ENCODE assay signal across 14 mouse cellular contexts in the genomic region with DNA sequence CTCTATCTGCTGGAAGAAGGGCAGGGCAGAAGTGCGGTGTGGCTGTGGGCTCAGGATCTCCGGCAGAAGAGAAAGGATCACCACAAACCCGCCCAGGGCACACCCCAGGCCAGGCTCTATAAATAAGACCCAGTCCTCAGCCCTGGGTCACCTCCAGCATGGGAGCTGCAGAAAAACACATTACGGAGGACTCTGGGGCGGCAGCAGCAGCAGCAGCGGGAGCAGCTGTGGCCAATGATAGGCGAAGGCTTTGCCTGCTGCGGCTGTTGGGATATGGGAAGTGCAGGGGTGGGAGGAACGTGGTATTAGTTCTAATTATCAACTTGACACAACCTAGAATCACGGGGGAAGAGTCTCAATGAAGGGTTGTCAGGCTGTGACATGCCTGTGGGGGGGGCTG. TPM values are rescaled to one million over a fixed set of nuclear protein-coding genes. Genes with fewer than 3 reads are reported as not detected.
A peak's percentile ranks its signal among the peaks of the same experiment; 100 is the strongest.
DNase-seq lines count a peak whose midpoint lies in the region; ATAC-seq and TF ChIP-seq lines count a peak whose summit lies in the region.
"Had no signal": no experiment of that assay in that cellular context is flagged by ENCODE, and none has a peak within 500 bp of the region (broad histone marks: within the 10 kb centered on the region; RNA-seq: fewer than 3 reads in every experiment).

No protein-coding gene starts in this region.

- H3K4me1 ChIP-seq in ES-E14 (ENCODE audit: control insufficient read depth in 2 of 2, insufficient read depth in 2 of 2, low read length in 2 of 2, poor library complexity in 1 of 2) = peaks cover 13 to 14% of the 10 kb centered on the region in 2 experiments
- H3K4me1 ChIP-seq in forebrain, embryonic 15.5 days = 0 out of 2 replicates have a peak, but pooled peaks cover 11% of the 10 kb centered on the region
- H3K4me1 ChIP-seq in hindbrain, postnatal 0 days (ENCODE audit: insufficient read depth, low read length) = 0 out of 2 replicates have a peak, but pooled peaks cover 11% of the 10 kb centered on the region
- no peaks in the 10 kb centered on the region for H3K4me1 ChIP-seq in liver, postnatal 0 days (ENCODE audit: insufficient read depth)

- ATAC-seq in forebrain, embryonic 15.5 days (replicated peaks) = peak; percentile 63
- peak; percentile 44 for ATAC-seq in hindbrain, postnatal 0 days
- ATAC-seq in liver, postnatal 0 days = no peak

- peak overlapping the region; percentile 32 for H3K4me2 ChIP-seq in forebrain, embryonic 15.5 days (replicated peaks)
- H3K4me2 ChIP-seq in hindbrain, postnatal 0 days (ENCODE audit: low read depth, low read length) = peak overlapping the region; percentile 33
- no peak overlapping the region for H3K4me2 ChIP-seq in liver, postnatal 0 days (ENCODE audit: low read depth, low read length)
- H3K4me2 ChIP-seq: liver, embryonic 13.5 days had no signal

- peak; percentile 81 for DNase-seq in gastrocnemius, adult 2 months
- no peak for DNase-seq in gastrocnemius, postnatal 4 days (ENCODE audit: low spot score in 2 of 2)
- no peak for DNase-seq in ES-E14 (ENCODE audit: low read depth, low spot score)
- peak; percentile 63 for DNase-seq in hindbrain, postnatal 0 days (ENCODE audit: low spot score)
- DNase-seq in lung, postnatal 4 days = no peak
- no peak for DNase-seq in liver, postnatal 0 days
- no peak for DNase-seq in kidney, adult 11 months
- DNase-seq: cerebellum, adult 9-10 months; layer of hippocampus, postnatal 36 days; liver, embryonic 13.5 days; spleen, adult 18-20 months; thymus, postnatal 25 days had no signal

- H3K36me3 ChIP-seq in ES-E14 (ENCODE audit: control insufficient read depth, insufficient read depth, low read length, poor library complexity, severe bottlenecking) = no peaks in the 10 kb centered on the region
- H3K36me3 ChIP-seq in forebrain, embryonic 15.5 days = peaks cover 8% of the 10 kb centered on the region
- H3K36me3 ChIP-seq in hindbrain, postnatal 0 days (ENCODE audit: insufficient read depth, low read length) = no peaks in the 10 kb centered on the region
- H3K36me3 ChIP-seq in liver, postnatal 0 days (replicated peaks; ENCODE audit: insufficient read depth, low read length) = no peaks in the 10 kb centered on the region
- H3K36me3 ChIP-seq: liver, embryonic 13.5 days had no signal

- no peaks in the 10 kb centered on the region for H3K27me3 ChIP-seq in forebrain, embryonic 15.5 days
- H3K27me3 ChIP-seq in hindbrain, postnatal 0 days (ENCODE audit: insufficient read depth, low read length) = no peaks in the 10 kb centered on the region
- H3K27me3 ChIP-seq in liver, postnatal 0 days (ENCODE audit: insufficient read depth, low read length) = peaks cover 6% of the 10 kb centered on the region; the same call in 1 of the 2 replicates

- no peak for TF ChIP-seq CTCF in gastrocnemius, adult 2 months (IDR thresholded peaks at IDR 0.05)
- no peak; the same call in 1 of the 2 replicates for TF ChIP-seq CTCF in hindbrain, postnatal 0 days (IDR thresholded peaks at IDR 0.05; ENCODE audit: low read depth)
- no peak for TF ChIP-seq CTCF in liver, postnatal 0 days (IDR thresholded peaks at IDR 0.05; ENCODE audit: low read depth)

- peak overlapping the region; percentile 98 for H3K27ac ChIP-seq in gastrocnemius, adult 2 months
- H3K27ac ChIP-seq in ES-E14 (ENCODE audit: insufficient read depth, low read depth, low read length, poor library complexity, severe bottlenecking) = no peak overlapping the region
- no peak overlapping the region for H3K27ac ChIP-seq in forebrain, embryonic 15.5 days (replicated peaks)
- peak overlapping the region; percentile 56; the same call in 1 of the 2 replicates for H3K27ac ChIP-seq in hindbrain, postnatal 0 days
- no peak overlapping the region for H3K27ac ChIP-seq in liver, postnatal 0 days (ENCODE audit: low read depth)
- H3K27ac ChIP-seq: liver, embryonic 13.5 days had no signal

- no peak for TF ChIP-seq EP300 in liver, postnatal 0 days (IDR thresholded peaks at IDR 0.05; ENCODE audit: low read depth)

- in situ Hi-C loops in ES-E14 (cut with MboI; ENCODE audit: low sequenced_read_pairs in 2 of 2, unreplicated experiment in 2 of 2) = no loop called here

- intact Hi-C loops in gastrocnemius, adult 2 months (cut with DNase I) = loop anchor here (5.0 to 10.0 kb wide), 2 partner anchors 37 to 135 kb away; a partner anchor contains a TSS

- peak overlapping the region; percentile 77 for H3K4me3 ChIP-seq in gastrocnemius, adult 2 months
- peak overlapping the region; percentile 22 to 29; a peak in 3 of 4 replicates for H3K4me3 ChIP-seq in ES-E14 (ENCODE audit: insufficient read depth in 1 of 2, low read depth in 1 of 2, low read length in 2 of 2, poor library complexity in 1 of 2, severe bottlenecking in 1 of 2)
- H3K4me3 ChIP-seq in forebrain, embryonic 15.5 days = peak overlapping the region; percentile 12; the same call in 1 of the 2 replicates
- no peak overlapping the region; the same call in 1 of the 2 replicates for H3K4me3 ChIP-seq in hindbrain, postnatal 0 days (ENCODE audit: low read length)
- no peak overlapping the region for H3K4me3 ChIP-seq in liver, postnatal 0 days (ENCODE audit: low read depth, low read length)
- H3K4me3 ChIP-seq: liver, embryonic 13.5 days had no signal

- H3K9ac ChIP-seq in ES-E14 (ENCODE audit: insufficient read depth, low read depth, low read length, poor library complexity, severe bottlenecking) = peak overlapping the region; percentile 29; the same call in 1 of the 2 replicates
- H3K9ac ChIP-seq in forebrain, embryonic 15.5 days (replicated peaks) = no peak overlapping the region
- H3K9ac ChIP-seq in hindbrain, postnatal 0 days (replicated peaks; ENCODE audit: low read length) = peak overlapping the region; percentile 33; the same call in 1 of the 2 replicates
- no peak overlapping the region for H3K9ac ChIP-seq in liver, postnatal 0 days (replicated peaks)
- H3K9ac ChIP-seq: liver, embryonic 13.5 days had no signal

- WGBS in forebrain, embryonic 15.5 days = 30% methylated on average over 10 of the region's 10 CpGs
- WGBS in hindbrain, postnatal 0 days = 31% methylated on average over 10 of the region's 10 CpGs
- WGBS in liver, postnatal 0 days (ENCODE audit: insufficient replicate concordance) = 36% methylated on average over 10 of the region's 10 CpGs

- no peaks in the 10 kb centered on the region for H3K9me3 ChIP-seq in ES-E14 (ENCODE audit: control insufficient read depth, insufficient read depth, low read depth, low read length)
- H3K9me3 ChIP-seq in forebrain, embryonic 15.5 days = no peaks in the 10 kb centered on the region
- no peaks in the 10 kb centered on the region for H3K9me3 ChIP-seq in hindbrain, postnatal 0 days (ENCODE audit: low read length)
- H3K9me3 ChIP-seq in liver, postnatal 0 days (ENCODE audit: low read length) = no peaks in the 10 kb centered on the region
- H3K9me3 ChIP-seq: liver, embryonic 13.5 days had no signal

TF ChIP-seq in ES-E14, 5 proteins besides CTCF, POLR2A, EP300 and RAD21:
- TF ChIP-seq CHD2 (IDR thresholded peaks at IDR 0.05; ENCODE audit: low read depth, low read length) = no peak
- 0 out of 2 replicates have a peak, but pooled peaks have one; percentile 34 for TF ChIP-seq ZNF384 (IDR thresholded peaks at IDR 0.05; ENCODE audit: low read depth, low read length)

RNA-seq across cellular contexts. Expression of a gene that starts 13.0 kb away (rescaled TPM):
- 100 to 1,000 TPM in 1 of 2 experiments, 10 to 100 TPM in 1; 73.8 to 106 TPM for total RNA-seq in gastrocnemius, adult 2 months (2021)
- total RNA-seq in gastrocnemius, postnatal 4 days (2021) = 10 to 100 TPM; 19.6 to 21.6 TPM
- total RNA-seq in ES-E14 (2012; rRNA removed) = 23.4 and 29.8 TPM in 2 replicates
- polyA plus RNA-seq in forebrain, embryonic 15.5 days (2015; fragmentation: Nextera tagmentation; extraction: Ambion mirVana) = 11.4 and 12.3 TPM in 2 replicates
- 26.5 and 33.2 TPM in 2 replicates for total RNA-seq in hindbrain, postnatal 0 days (2014; rRNA removed)
- polyA plus RNA-seq in hindbrain, postnatal 0 days (2015; fragmentation: Nextera tagmentation; extraction: Ambion mirVana) = 14.9 and 15.1 TPM in 2 replicates
- 15.1 and 16.9 TPM in 2 replicates for polyA plus RNA-seq in liver, postnatal 0 days (2015; fragmentation: Nextera tagmentation; extraction: Ambion mirVana)

RNA-seq across cellular contexts. Expression of a gene that starts 21.1 kb away (rescaled TPM):
- total RNA-seq in gastrocnemius, adult 2 months (2021) = not detected
- not detected for total RNA-seq in gastrocnemius, postnatal 4 days (2021)
- total RNA-seq in ES-E14 (2012; rRNA removed) = 1.1 and 3.1 TPM in 2 replicates
- polyA plus RNA-seq in forebrain, embryonic 15.5 days (2015; fragmentation: Nextera tagmentation; extraction: Ambion mirVana) = 111 and 112 TPM in 2 replicates
- total RNA-seq in hindbrain, postnatal 0 days (2014; rRNA removed) = 132 and 149 TPM in 2 replicates
- 120 and 123 TPM in 2 replicates for polyA plus RNA-seq in hindbrain, postnatal 0 days (2015; fragmentation: Nextera tagmentation; extraction: Ambion mirVana)
- not detected in 2 replicates for polyA plus RNA-seq in liver, postnatal 0 days (2015; fragmentation: Nextera tagmentation; extraction: Ambion mirVana)
- total RNA-seq: CH12.LX had no signal

RNA-seq across cellular contexts. Expression of a gene that starts 32.7 kb away (rescaled TPM):
- not detected for total RNA-seq in gastrocnemius, adult 2 months (2021)
- total RNA-seq in gastrocnemius, postnatal 4 days (2021) = not detected
- 4.4 and 5.7 TPM in 2 replicates for total RNA-seq in ES-E14 (2012; rRNA removed)
- not detected in 2 replicates for polyA plus RNA-seq in forebrain, embryonic 15.5 days (2015; fragmentation: Nextera tagmentation; extraction: Ambion mirVana)
- 0.73 and 2.1 TPM in 2 replicates for total RNA-seq in hindbrain, postnatal 0 days (2014; rRNA removed)
- 1.0 TPM in 2 replicates for polyA plus RNA-seq in hindbrain, postnatal 0 days (2015; fragmentation: Nextera tagmentation; extraction: Ambion mirVana)
- not detected in 2 replicates for polyA plus RNA-seq in liver, postnatal 0 days (2015; fragmentation: Nextera tagmentation; extraction: Ambion mirVana)
- total RNA-seq: CH12.LX; layer of hippocampus, postnatal 36 days had no signal
- polyA plus RNA-seq: liver, embryonic 13.5 days had no signal

RNA-seq across cellular contexts. Expression of a gene that starts 34.9 kb away (rescaled TPM):
- 10 to 100 TPM; 32.4 to 38.2 TPM for total RNA-seq in gastrocnemius, adult 2 months (2021)
- 10 to 100 TPM; 31.3 to 33.8 TPM for total RNA-seq in gastrocnemius, postnatal 4 days (2021)
- 31.5 and 42.0 TPM in 2 replicates for total RNA-seq in ES-E14 (2012; rRNA removed)
- polyA plus RNA-seq in forebrain, embryonic 15.5 days (2015; fragmentation: Nextera tagmentation; extraction: Ambion mirVana) = 75.4 and 79.1 TPM in 2 replicates
- total RNA-seq in hindbrain, postnatal 0 days (2014; rRNA removed) = 22.9 and 29.5 TPM in 2 replicates
- 59.6 and 60.5 TPM in 2 replicates for polyA plus RNA-seq in hindbrain, postnatal 0 days (2015; fragmentation: Nextera tagmentation; extraction: Ambion mirVana)
- polyA plus RNA-seq in liver, postnatal 0 days (2015; fragmentation: Nextera tagmentation; extraction: Ambion mirVana) = 42.6 and 50.4 TPM in 2 replicates

RNA-seq across cellular contexts. Expression of a gene that starts 47.2 kb away (rescaled TPM):
- total RNA-seq in gastrocnemius, adult 2 months (2021) = not detected
- under 1 TPM; 0.07 to 0.54 TPM for total RNA-seq in gastrocnemius, postnatal 4 days (2021)
- 0.90 and 1.1 TPM in 2 replicates for total RNA-seq in ES-E14 (2012; rRNA removed)
- polyA plus RNA-seq in forebrain, embryonic 15.5 days (2015; fragmentation: Nextera tagmentation; extraction: Ambion mirVana) = not detected in 2 replicates
- 0.05 TPM in 1 of 2 replicates, not detected in the other for total RNA-seq in hindbrain, postnatal 0 days (2014; rRNA removed)
- not detected in 2 replicates for polyA plus RNA-seq in hindbrain, postnatal 0 days (2015; fragmentation: Nextera tagmentation; extraction: Ambion mirVana)
- 25.1 and 27.5 TPM in 2 replicates for polyA plus RNA-seq in liver, postnatal 0 days (2015; fragmentation: Nextera tagmentation; extraction: Ambion mirVana)
- total RNA-seq: CH12.LX; layer of hippocampus, postnatal 36 days had no signal

Comparison
In these comparisons a context has a peak if more than half of its experiments do, and no peak if none do; other contexts are left out.
1. DNase-seq: peak in gastrocnemius, adult 2 months (single experiment) and hindbrain, postnatal 0 days (single experiment); none in gastrocnemius, postnatal 4 days (0 of 2), ES-E14 (single experiment), lung, postnatal 4 days (0 of 2), liver, postnatal 0 days (single experiment) and kidney, adult 11 months (single experiment).
2. H3K27ac ChIP-seq: peak in gastrocnemius, adult 2 months (single experiment) and hindbrain, postnatal 0 days (single experiment); none in ES-E14 (single experiment), forebrain, embryonic 15.5 days (single experiment) and liver, postnatal 0 days (single experiment).
3. H3K4me3 ChIP-seq: peak in gastrocnemius, adult 2 months (single experiment), ES-E14 (2 of 2) and forebrain, embryonic 15.5 days (single experiment); none in hindbrain, postnatal 0 days (single experiment) and liver, postnatal 0 days (single experiment).
4. H3K9ac ChIP-seq: peak in ES-E14 (single experiment) and hindbrain, postnatal 0 days (single experiment); none in forebrain, embryonic 15.5 days (single experiment) and liver, postnatal 0 days (single experiment).
5. RNA of a gene that starts 21.1 kb away (total RNA-seq): 132 to 149 TPM in hindbrain, postnatal 0 days; 1.1 to 3.1 TPM in ES-E14, not detected in gastrocnemius, postnatal 4 days and not detected in gastrocnemius, adult 2 months; every median in the first group is over 10 times any median in the second.